Mouse (Mus musculus) heart, embryonic 14.5 days (tissue): ENCODE measurements around the gene Syt9. TPM values are rescaled to one million over a fixed set of nuclear protein-coding genes. Genes with fewer than 3 reads are reported as not detected.

Experiments used
- ATAC-seq: fragments of 200-750 bp; cut with Nextera tagmentation; 2 replicates; pipeline ENCODE4 v1.8.0; 2017; ENCODE audit warnings: low read depth, moderate TSS enrichment; ENCODE audit not compliant: insufficient number of reproducible peaks, insufficient read depth, low FRiP score
- H3K27ac ChIP-seq, 2 experiments: fragments of 200-500 bp in 1 of 2; fragments of 300-500 bp in 1 of 2; sonication (generic) in 1 of 2; replicated peaks in 1 of 2; 2 replicates each; pipeline ENCODE4 v1.5.1; 2012 to 2014; ENCODE audit warnings: low read depth in 2 of 2, low read length in 2 of 2, control low read depth in 1 of 2, mild to moderate bottlenecking in 1 of 2, mixed read lengths in 1 of 2; ENCODE audit not compliant: control insufficient read depth in 1 of 2, insufficient read depth in 1 of 2
- H3K27me3 ChIP-seq: fragments of 300-500 bp; sonication (generic); 2 replicates; pipeline ENCODE4 v1.6.1; 2014; ENCODE audit warnings: mild to moderate bottlenecking, low read length, control low read depth; ENCODE audit not compliant: control insufficient read depth, insufficient read depth
- H3K36me3 ChIP-seq: fragments of 300-500 bp; sonication (generic); 2 replicates; pipeline ENCODE4 v1.6.1; 2014; ENCODE audit warnings: mild to moderate bottlenecking, control low read depth, low read length, mixed read lengths; ENCODE audit not compliant: control insufficient read depth, insufficient read depth
- H3K4me1 ChIP-seq, 2 experiments: fragments of 200-500 bp in 1 of 2; fragments of 300-500 bp in 1 of 2; sonication (generic) in 1 of 2; 2 replicates each; pipeline ENCODE4 v1.6.1; 2012 to 2014; ENCODE audit warnings: low read length in 2 of 2, control low read depth in 1 of 2, mixed read lengths in 1 of 2; ENCODE audit not compliant: control insufficient read depth in 2 of 2, insufficient read depth in 2 of 2
- H3K4me2 ChIP-seq: fragments of 300-500 bp; sonication (generic); 2 replicates; pipeline ENCODE4 v1.6.1; 2014; ENCODE audit warnings: mild to moderate bottlenecking, low read length
- H3K4me3 ChIP-seq, 2 experiments: fragments of 200-500 bp in 1 of 2; fragments of 300-500 bp in 1 of 2; sonication (generic) in 1 of 2; 2 replicates each; pipeline ENCODE4 v1.5.1; 2012 to 2014; ENCODE audit warnings: low read length in 2 of 2, mild to moderate bottlenecking in 2 of 2, control low read depth in 1 of 2, low read depth in 1 of 2, moderate library complexity in 1 of 2; ENCODE audit not compliant: control insufficient read depth in 1 of 2, insufficient read depth in 1 of 2
- H3K9ac ChIP-seq: fragments of 300-500 bp; sonication (generic); 2 replicates; pipeline ENCODE4 v1.6.1; 2014; ENCODE audit warnings: mild to moderate bottlenecking, low read length
- H3K9me3 ChIP-seq: fragments of 300-500 bp; sonication (generic); 2 replicates; pipeline ENCODE4 v1.6.1; 2016; ENCODE audit warnings: low read length, control low read depth; ENCODE audit not compliant: control insufficient read depth
- WGBS: fragments of 180-500 bp; shearing (Covaris S2); extraction: QIAGEN DNeasy Blood & Tissue Kit; methylation state at CpG from one replicate; pipeline ENCODE4 v1.1.7; 2014; 5-methylcytosine and 5-hydroxymethylcytosine counted together
- polyA plus RNA-seq: library from polyadenylated mRNA; unstranded; fragments of >200 nt; fragmentation: Nextera tagmentation; extraction: Ambion mirVana; gene quantifications from 2 replicates; pipeline ENCODE4 v1.2.1, GENCODE M21; 2014

Syt9 gene
- polyA plus RNA-seq, 1 experiment from 2014 or later = 0.54 TPM

GRCm38 (mm10) chr7:107553461-107553860 is 182.9 kb downstream of the Syt9 start:
- 50% methylated on average over 1 of the region's 1 CpGs for WGBS
- Histone ChIP-seq H3K27ac (no peak overlapping the region), H3K4me3 (no peak overlapping the region), H3K4me2 (no peak overlapping the region), H3K36me3 (no peaks in the 10 kb centered on the region), H3K27me3 (no peaks in the 10 kb centered on the region), H3K9ac (no peak overlapping the region), H3K9me3 (no peaks in the 10 kb centered on the region), H3K4me1 (no peaks in the 10 kb centered on the region)
- ATAC-seq = no peak

- no peak overlapping the region for H3K9ac ChIP-seq
- no peaks in the 10 kb centered on the region for H3K27me3 ChIP-seq
- no peaks in the 10 kb centered on the region for H3K9me3 ChIP-seq
- no peak overlapping the region for H3K27ac ChIP-seq
- H3K4me2 ChIP-seq = no peak overlapping the region
- H3K4me1 ChIP-seq = no peaks in the 10 kb centered on the region
- no peak overlapping the region for H3K4me3 ChIP-seq
- 76% methylated on average over 3 of the region's 3 CpGs for WGBS
- H3K36me3 ChIP-seq = no peaks in the 10 kb centered on the region
- ATAC-seq = no peak
These were observed 185.4 kb downstream of the Syt9 start for GRCm38 (mm10) chr7:107555906-107556305.

- Histone ChIP-seq H3K9ac (no peak overlapping the region), H3K4me3 (no peak overlapping the region), H3K9me3 (no peaks in the 10 kb centered on the region), H3K27ac (no peak overlapping the region), H3K4me2 (no peak overlapping the region), H3K4me1 (no peaks in the 10 kb centered on the region), H3K27me3 (no peaks in the 10 kb centered on the region), H3K36me3 (no peaks in the 10 kb centered on the region)
- 70% methylated on average over 2 of the region's 2 CpGs for WGBS
- ATAC-seq = no peak
These were observed 190.1 kb downstream of the Syt9 start for GRCm38 (mm10) chr7:107560675-107561074.

DNA sequence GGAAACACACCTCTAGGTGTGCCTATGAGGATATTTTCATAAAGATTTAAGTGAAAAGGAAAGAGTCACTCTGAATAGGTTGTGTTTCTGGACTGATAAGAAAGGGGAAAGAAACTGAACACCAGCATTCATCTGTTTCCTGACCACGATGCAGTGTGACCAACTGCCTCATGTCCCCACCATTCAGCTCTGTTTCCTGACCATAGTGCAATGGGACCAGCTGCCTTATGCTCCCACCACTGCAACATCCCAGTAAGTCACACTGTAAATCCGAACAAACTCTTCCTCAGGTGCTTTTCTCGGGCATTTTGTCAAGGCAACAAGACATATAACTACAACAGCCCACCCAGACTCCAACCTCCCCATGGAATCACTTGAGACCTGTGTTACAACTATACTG is 191.1 kb downstream of the Syt9 start:
- H3K9me3 ChIP-seq = no peaks in the 10 kb centered on the region
- 54% methylated on average over 3 of the region's 3 CpGs for WGBS
- no peak for ATAC-seq
- H3K27ac ChIP-seq = no peak overlapping the region
- H3K4me1 ChIP-seq = no peaks in the 10 kb centered on the region
- H3K27me3 ChIP-seq = no peaks in the 10 kb centered on the region
- no peaks in the 10 kb centered on the region for H3K36me3 ChIP-seq
- no peak overlapping the region for H3K9ac ChIP-seq
- no peak overlapping the region for H3K4me3 ChIP-seq
- no peak overlapping the region for H3K4me2 ChIP-seq

DNA sequence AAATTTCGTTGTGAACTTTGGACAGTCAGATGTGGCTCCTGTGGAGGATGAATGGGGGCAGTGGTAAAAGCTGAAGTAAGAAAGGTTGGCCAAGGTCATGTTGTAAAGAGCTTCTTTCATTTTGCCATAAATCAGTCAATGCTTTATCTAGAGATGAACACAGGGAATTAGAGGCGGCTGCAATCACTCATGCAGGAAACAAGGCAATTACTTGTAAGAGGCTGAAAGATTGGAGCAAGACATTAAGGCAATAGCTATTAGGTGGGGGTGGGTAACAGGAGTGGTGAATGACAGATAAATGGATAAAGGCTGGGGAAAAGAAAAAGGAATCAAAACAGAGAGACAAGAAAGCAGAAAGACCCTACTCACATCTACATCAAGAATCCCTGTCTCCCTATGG is 193.2 kb downstream of the Syt9 start:
- no peak overlapping the region for H3K27ac ChIP-seq
- no peak overlapping the region for H3K9ac ChIP-seq
- 46% methylated on average over 2 of the region's 2 CpGs for WGBS
- H3K4me3 ChIP-seq = no peak overlapping the region
- H3K27me3 ChIP-seq = no peaks in the 10 kb centered on the region
- H3K36me3 ChIP-seq = no peaks in the 10 kb centered on the region
- no peak overlapping the region for H3K4me2 ChIP-seq
- no peaks in the 10 kb centered on the region for H3K4me1 ChIP-seq
- no peak for ATAC-seq
- no peaks in the 10 kb centered on the region for H3K9me3 ChIP-seq

DNA sequence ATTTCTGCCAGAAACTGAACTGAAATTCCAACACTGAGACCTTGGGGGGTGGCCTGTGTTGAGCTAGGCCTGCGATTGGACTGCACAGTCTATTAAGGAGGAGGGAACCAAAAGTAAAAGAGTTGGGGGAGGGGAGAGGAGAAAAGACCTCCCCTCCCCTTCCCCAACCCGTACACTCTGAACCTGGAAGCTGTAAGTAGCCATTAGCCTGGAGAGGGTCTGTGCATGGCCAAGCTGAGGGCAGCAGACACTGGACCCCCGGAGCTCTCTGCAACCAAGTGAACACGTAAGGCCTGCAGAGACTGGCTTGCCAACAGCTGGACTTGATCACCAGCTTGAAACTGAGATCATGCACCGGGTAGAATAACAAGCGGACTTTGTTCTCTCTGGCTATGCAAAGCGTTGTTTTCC is 196.7 kb downstream of the Syt9 start, which contains the start of gene Olfml1:
TSS of gene Olfml1 (plus strand) at position 186 of the 411 bp plus-strand sequence.
- no peaks in the 10 kb centered on the region for H3K27me3 ChIP-seq
- WGBS = 57% methylated on average over 7 of the region's 7 CpGs
- H3K9ac ChIP-seq = peak within 1 kb of the TSS; percentile 52; the same call in 1 of the 2 replicates
- peak within 1 kb of the TSS; percentile 52 for H3K4me2 ChIP-seq
- peak within 1 kb of the TSS; percentile 74 to 87 for H3K27ac ChIP-seq
- no peaks in the 10 kb centered on the region for H3K9me3 ChIP-seq
- H3K4me1 ChIP-seq = no peaks in the 10 kb centered on the region
- no peaks in the 10 kb centered on the region; the same call in 1 of the 2 replicates for H3K36me3 ChIP-seq
- peak; percentile 71; the same call in 1 of the 2 replicates for ATAC-seq
- H3K4me3 ChIP-seq = peak within 1 kb of the TSS; percentile 27 to 39

GRCm38 (mm10) chr7:107567674-107568073 is 197.1 kb downstream of the Syt9 start:
- H3K4me2 ChIP-seq = peak overlapping the region; percentile 52
- ATAC-seq = no peak; the same call in 1 of the 2 replicates
- peak overlapping the region; percentile 52; the same call in 1 of the 2 replicates for H3K9ac ChIP-seq
- H3K4me1 ChIP-seq = no peaks in the 10 kb centered on the region
- peak overlapping the region; percentile 74 to 87 for H3K27ac ChIP-seq
- no peaks in the 10 kb centered on the region for H3K9me3 ChIP-seq
- no peaks in the 10 kb centered on the region for H3K27me3 ChIP-seq
- 66% methylated on average over 5 of the region's 5 CpGs for WGBS
- H3K4me3 ChIP-seq = peak overlapping the region; percentile 27 to 39
- no peaks in the 10 kb centered on the region; the same call in 1 of the 2 replicates for H3K36me3 ChIP-seq

DNA sequence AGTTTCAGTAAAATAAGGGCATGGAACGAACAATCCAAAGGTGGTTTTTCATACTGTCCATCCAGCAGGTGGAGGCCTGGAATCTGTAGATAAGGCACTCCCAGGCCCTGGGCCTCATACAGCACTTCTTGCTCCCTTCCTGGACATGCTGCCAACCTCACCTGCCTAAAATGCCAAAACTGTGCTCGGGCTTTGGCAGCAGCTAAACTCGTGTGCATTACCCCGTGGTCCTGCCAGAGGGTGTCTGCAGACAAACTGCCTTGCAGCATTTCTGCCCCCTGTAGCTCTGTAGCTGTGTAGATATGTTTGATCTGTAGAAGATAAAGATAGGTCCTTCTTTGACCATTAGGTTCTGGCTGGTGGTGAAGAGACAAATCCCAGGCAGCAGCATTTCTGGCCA is 198.4 kb downstream of the Syt9 start:
- Histone ChIP-seq H3K9ac (no peak overlapping the region), H3K4me3 (no peak overlapping the region), H3K27me3 (no peaks in the 10 kb centered on the region), H3K36me3 (no peaks in the 10 kb centered on the region; the same call in 1 of the 2 replicates), H3K9me3 (no peaks in the 10 kb centered on the region), H3K4me1 (no peaks in the 10 kb centered on the region), H3K4me2 (peak overlapping the region; percentile 52), H3K27ac (no peak overlapping the region)
- 50% methylated on average over 4 of the region's 4 CpGs for WGBS
- no peak for ATAC-seq
